Mouse (Mus musculus): ENCODE results near the gene Fgl2.

GRCm38 (mm10) chr5:21366338-21367053, 5.9 kb upstream of the Fgl2 start:
- TF ChIP-seq CTCF (IDR thresholded peaks at IDR 0.05; ENCODE audit: borderline replicate concordance, insufficient read depth, low read depth, low read length): no peak
- no peak for TF ChIP-seq POLR2A (IDR thresholded peaks at IDR 0.05; ENCODE audit: borderline replicate concordance, insufficient read depth, low read length)

Data from cerebellum, adult 2 months (tissue).